ENCODE assay signal across 8 mouse cellular contexts in the genomic region with DNA sequence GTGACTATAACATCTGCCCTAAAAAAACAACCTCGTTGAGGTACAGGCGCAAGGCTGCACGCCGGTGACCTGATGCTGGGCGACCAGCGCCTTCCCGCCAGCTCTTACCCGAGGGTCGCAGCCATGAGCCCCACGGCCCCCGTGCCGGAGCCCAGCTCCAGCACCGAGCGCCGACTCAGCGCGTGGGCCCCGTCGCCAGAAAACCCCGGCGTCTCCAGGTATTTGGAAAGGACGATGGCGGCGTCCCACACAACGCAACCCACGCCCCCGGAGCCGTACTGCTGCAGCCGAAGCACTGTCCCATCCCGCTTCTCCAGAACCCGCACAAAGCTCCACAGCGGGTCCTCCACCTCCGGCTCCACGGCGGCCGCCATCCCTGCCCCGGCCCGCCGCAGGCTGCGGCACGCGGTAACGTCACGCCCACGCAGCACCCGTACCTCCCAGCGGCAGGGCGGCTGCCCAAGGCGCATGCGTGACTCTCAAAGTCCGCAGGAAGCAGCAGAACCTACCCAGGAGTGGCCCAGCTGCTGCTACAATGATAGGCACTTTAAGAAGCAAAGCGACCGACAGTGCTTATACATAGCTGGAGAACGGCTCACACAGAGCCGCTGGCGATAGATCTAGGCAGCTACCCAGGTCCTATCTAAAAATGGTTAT. TPM values are rescaled to one million over a fixed set of nuclear protein-coding genes. Genes with fewer than 3 reads are reported as not detected.
A peak's percentile ranks its signal among the peaks of the same experiment; 100 is the strongest.
DNase-seq lines count a peak whose midpoint lies in the region; ATAC-seq and TF ChIP-seq lines count a peak whose summit lies in the region.

TSS of gene Vcpkmt (minus strand) at position 416 of the 657 bp plus-strand sequence.

- TF ChIP-seq CTCF in cortical plate, adult 2 months (IDR thresholded peaks at IDR 0.05; ENCODE audit: extremely low read depth, insufficient read depth, low read length) = no peak

- H3K4me1 ChIP-seq in cortical plate, adult 2 months (ENCODE audit: control insufficient read depth, insufficient read depth, low read length) = peaks cover 6% of the 10 kb centered on the region

- peak within 1 kb of the TSS; percentile 79 for H3K27ac ChIP-seq in cortical plate, adult 2 months (ENCODE audit: insufficient read depth, low read length)

- peak; percentile 93 for ATAC-seq in activated CD4-positive, CD25-positive, alpha-beta regulatory T cell, adult 4 months
- peak; percentile 94 for ATAC-seq in megakaryocyte progenitor cell, adult 5-6 weeks (replicated peaks; ENCODE audit: poor library complexity)

- peak; percentile 78; the same call in 1 of the 2 replicates for TF ChIP-seq POLR2A in cortical plate, adult 2 months (IDR thresholded peaks at IDR 0.05; ENCODE audit: extremely low read depth, insufficient read depth, low read length)

- DNase-seq in gastrocnemius, postnatal 10 days = peak; percentile 88
- DNase-seq in induced T-regulatory cell, adult 2 months (ENCODE audit: low read depth) = peak; percentile 97
- DNase-seq in left cerebral cortex, adult 9 months (ENCODE audit: low spot score in 2 of 2) = peak; percentile 64 to 88
- peak; percentile 95 for DNase-seq in right cerebral cortex, postnatal 14 days
- DNase-seq in urinary bladder, postnatal 36 days (ENCODE audit: low spot score in 2 of 2) = peak; percentile 78 to 85

- H3K4me3 ChIP-seq in cortical plate, adult 2 months (ENCODE audit: insufficient read depth, low read length) = peak within 1 kb of the TSS; percentile 77

RNA-seq across cellular contexts. Expression of gene Vcpkmt, which starts in this region (rescaled TPM):
- 10 to 100 TPM; 14.1 to 19.5 TPM for polyA plus RNA-seq in activated CD4-positive, CD25-positive, alpha-beta regulatory T cell, adult 4 months (2017; shearing (Covaris generic))
- polyA plus RNA-seq in cortical plate, adult 2 months (2012; rRNA removed) = 31.4 TPM in 2 replicates
- 1 to 10 TPM; 5.1 to 5.5 TPM for total RNA-seq in gastrocnemius, postnatal 10 days (2021)
- total RNA-seq in megakaryocyte progenitor cell, adult 5-6 weeks (2015) = 15.0 and 15.3 TPM in 2 replicates
- 10.5 and 17.5 TPM in 2 replicates for total RNA-seq in megakaryocyte progenitor cell, adult 5-6 weeks (2017)

Comparison
In these comparisons a context has a peak if more than half of its experiments do, and no peak if none do; other contexts are left out.
1. Peak in every context shown above with its lines: DNase-seq, ATAC-seq, H3K4me3 ChIP-seq and H3K27ac ChIP-seq.